ENCODE assay signal across 11 mouse cellular contexts in the genomic region with DNA sequence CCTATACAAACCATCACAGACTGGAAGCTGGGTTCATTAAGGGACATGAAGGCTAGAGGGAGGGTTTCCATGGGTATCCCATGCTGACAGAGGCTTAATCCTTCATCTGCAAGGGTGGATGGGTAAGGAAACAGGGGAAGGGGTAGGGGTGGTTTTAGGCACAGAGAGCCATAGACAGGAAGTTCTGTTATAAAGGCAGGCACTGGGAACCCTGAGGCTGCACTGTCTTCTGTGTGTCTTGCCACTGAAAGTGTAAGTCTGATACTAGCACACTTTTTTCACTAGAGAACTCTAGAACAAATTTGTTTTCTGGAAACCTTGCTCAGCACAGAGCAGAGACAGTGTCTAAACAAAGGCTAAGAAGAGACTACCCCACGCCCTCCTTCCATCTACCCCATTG.
DNase-seq lines count a peak whose midpoint lies in the region; ATAC-seq and TF ChIP-seq lines count a peak whose summit lies in the region.
"Had no signal": no experiment of that assay in that cellular context is flagged by ENCODE, and none has a peak within 500 bp of the region (broad histone marks: within the 10 kb centered on the region; RNA-seq: fewer than 3 reads in every experiment).

No protein-coding gene starts in this region.

- H3K36me3 ChIP-seq in heart, embryonic 13.5 days = no peaks in the 10 kb centered on the region
- H3K36me3 ChIP-seq in heart, embryonic 12.5 days = no peaks in the 10 kb centered on the region
- no peaks in the 10 kb centered on the region for H3K36me3 ChIP-seq in lung, embryonic 16.5 days (ENCODE audit: control insufficient read depth, insufficient read depth, low read length)
- no peaks in the 10 kb centered on the region for H3K36me3 ChIP-seq in small intestine, adult 2 months (ENCODE audit: control insufficient read depth, insufficient read depth, low read length)
- H3K36me3 ChIP-seq in liver, postnatal 0 days (replicated peaks; ENCODE audit: insufficient read depth, low read length) = no peaks in the 10 kb centered on the region
- H3K36me3 ChIP-seq: hindbrain, embryonic 10.5 days had no signal

- no peak for DNase-seq in lung, postnatal 36 days
- DNase-seq in induced T-regulatory cell, adult 2 months (ENCODE audit: low read depth) = peak; percentile 51
- no peak for DNase-seq in liver, postnatal 0 days
- no peak for DNase-seq in frontal cortex, adult 2 months (ENCODE audit: extremely low spot score in 1 of 2, low spot score in 1 of 2)
- DNase-seq: adrenal gland, postnatal 25 days; right cerebral cortex, adult 18-20 months had no signal

- TF ChIP-seq CTCF in small intestine, adult 2 months (IDR thresholded peaks at IDR 0.05; ENCODE audit: extremely low read depth, insufficient read length, insufficient replicate concordance, low read depth, low read length) = no peak
- TF ChIP-seq CTCF in liver, postnatal 0 days (IDR thresholded peaks at IDR 0.05; ENCODE audit: low read depth) = no peak

- peak overlapping the region; percentile 50; the same call in 1 of the 2 replicates for H3K27ac ChIP-seq in heart, embryonic 13.5 days (replicated peaks)
- no peak overlapping the region for H3K27ac ChIP-seq in heart, embryonic 12.5 days (ENCODE audit: poor library complexity, severe bottlenecking)
- peak overlapping the region; percentile 56 for H3K27ac ChIP-seq in lung, embryonic 16.5 days (ENCODE audit: low read length)
- H3K27ac ChIP-seq in small intestine, adult 2 months (ENCODE audit: insufficient read depth, low read depth, low read length) = 0 out of 2 replicates have a peak overlapping the region, but pooled peaks have one; percentile 23
- no peak overlapping the region for H3K27ac ChIP-seq in liver, postnatal 0 days (ENCODE audit: low read depth)
- H3K27ac ChIP-seq: hindbrain, embryonic 10.5 days had no signal

- H3K27me3 ChIP-seq in heart, embryonic 13.5 days (replicated peaks) = no peaks in the 10 kb centered on the region
- no peaks in the 10 kb centered on the region for H3K27me3 ChIP-seq in heart, embryonic 12.5 days (replicated peaks)
- H3K27me3 ChIP-seq in lung, embryonic 16.5 days (ENCODE audit: control insufficient read depth, insufficient read depth, low read depth, low read length) = no peaks in the 10 kb centered on the region
- no peaks in the 10 kb centered on the region for H3K27me3 ChIP-seq in small intestine, adult 2 months (ENCODE audit: control insufficient read depth, insufficient read depth, low read length)
- H3K27me3 ChIP-seq in liver, postnatal 0 days (ENCODE audit: insufficient read depth, low read length) = no peaks in the 10 kb centered on the region

- no peak overlapping the region for H3K9ac ChIP-seq in heart, embryonic 13.5 days
- no peak overlapping the region for H3K9ac ChIP-seq in heart, embryonic 12.5 days
- no peak overlapping the region for H3K9ac ChIP-seq in lung, embryonic 16.5 days (ENCODE audit: low read length)
- no peak overlapping the region for H3K9ac ChIP-seq in liver, postnatal 0 days (replicated peaks)

- H3K4me3 ChIP-seq in heart, embryonic 13.5 days = no peak overlapping the region
- H3K4me3 ChIP-seq in heart, embryonic 12.5 days = no peak overlapping the region
- no peak overlapping the region for H3K4me3 ChIP-seq in lung, embryonic 16.5 days (ENCODE audit: low read length)
- no peak overlapping the region for H3K4me3 ChIP-seq in small intestine, adult 2 months (ENCODE audit: low read depth, low read length)
- H3K4me3 ChIP-seq in liver, postnatal 0 days (ENCODE audit: low read depth, low read length) = no peak overlapping the region
- H3K4me3 ChIP-seq: hindbrain, embryonic 10.5 days had no signal

- no peak overlapping the region for H3K4me2 ChIP-seq in heart, embryonic 13.5 days
- no peak overlapping the region for H3K4me2 ChIP-seq in heart, embryonic 12.5 days
- no peak overlapping the region for H3K4me2 ChIP-seq in lung, embryonic 16.5 days (ENCODE audit: low read depth, low read length)
- H3K4me2 ChIP-seq in liver, postnatal 0 days (ENCODE audit: low read depth, low read length) = no peak overlapping the region

- no peak for TF ChIP-seq POLR2A in small intestine, adult 2 months (IDR thresholded peaks at IDR 0.05; ENCODE audit: low read depth, low read length)

- no peak for ATAC-seq in heart, embryonic 13.5 days (ENCODE audit: extremely low read depth, insufficient number of reproducible peaks, low FRiP score, low TSS enrichment)
- ATAC-seq in heart, embryonic 12.5 days (ENCODE audit: insufficient number of reproducible peaks, low FRiP score) = no peak
- ATAC-seq in lung, embryonic 16.5 days (ENCODE audit: low read depth) = no peak
- no peak for ATAC-seq in liver, postnatal 0 days

- TF ChIP-seq EP300 in liver, postnatal 0 days (IDR thresholded peaks at IDR 0.05; ENCODE audit: low read depth) = no peak

- WGBS in heart, embryonic 13.5 days = 74% methylated on average over 1 of the region's 1 CpGs
- 74% methylated on average over 1 of the region's 1 CpGs for WGBS in heart, embryonic 12.5 days
- 83% methylated on average over 1 of the region's 1 CpGs for WGBS in lung, embryonic 16.5 days
- 90% methylated on average over 1 of the region's 1 CpGs for WGBS in small intestine, adult 2 months
- 65% methylated on average over 1 of the region's 1 CpGs for WGBS in liver, postnatal 0 days (ENCODE audit: insufficient replicate concordance)

- peaks cover 30% of the 10 kb centered on the region for H3K4me1 ChIP-seq in heart, embryonic 13.5 days
- H3K4me1 ChIP-seq in heart, embryonic 12.5 days (replicated peaks) = peaks cover 14% of the 10 kb centered on the region
- H3K4me1 ChIP-seq in lung, embryonic 16.5 days (replicated peaks; ENCODE audit: control insufficient read depth, insufficient read depth, low read length) = peaks cover 27% of the 10 kb centered on the region
- H3K4me1 ChIP-seq in small intestine, adult 2 months (ENCODE audit: control insufficient read depth, insufficient read depth, insufficient read length, low read length) = peaks cover 14% of the 10 kb centered on the region; the same call in 1 of the 2 replicates
- no peaks in the 10 kb centered on the region; the same call in none of the 2 replicates for H3K4me1 ChIP-seq in liver, postnatal 0 days (ENCODE audit: insufficient read depth)

- no peaks in the 10 kb centered on the region for H3K9me3 ChIP-seq in heart, embryonic 13.5 days
- H3K9me3 ChIP-seq in heart, embryonic 12.5 days (replicated peaks) = no peaks in the 10 kb centered on the region
- no peaks in the 10 kb centered on the region for H3K9me3 ChIP-seq in lung, embryonic 16.5 days (ENCODE audit: control insufficient read depth, low read length)
- no peaks in the 10 kb centered on the region for H3K9me3 ChIP-seq in liver, postnatal 0 days (ENCODE audit: low read length)
- H3K9me3 ChIP-seq: hindbrain, embryonic 10.5 days had no signal

Comparison
In these comparisons a context has a peak if more than half of its experiments do, and no peak if none do; other contexts are left out.
1. H3K27ac ChIP-seq: peak in heart, embryonic 13.5 days (single experiment), lung, embryonic 16.5 days (single experiment) and small intestine, adult 2 months (single experiment); none in heart, embryonic 12.5 days (single experiment) and liver, postnatal 0 days (single experiment).